Mouse (Mus musculus) megakaryocyte, adult 5-6 weeks (primary cell): ENCODE data around the gene Ppfia3. TPM values are rescaled to one million over a fixed set of nuclear protein-coding genes. Genes with fewer than 3 reads are reported as not detected.
A peak's percentile ranks its signal among the peaks of the same experiment; 100 is the strongest.
"Not testable (repeated sequence)": the region's sequence is repeated elsewhere in the genome, so short reads cannot be mapped to it uniquely, and the experiment has no call there.

ENCODE experiments used
- ATAC-seq: 2 replicates; pipeline ENCODE4 v1.8.0; 2016; ENCODE audit warnings: mild to moderate bottlenecking, inconsistent platforms; ENCODE audit not compliant: poor library complexity, severe bottlenecking
- total RNA-seq, 2 experiments: library from RNA; stranded (forward) in 1 of 2; stranded (reverse) in 1 of 2; fragments of 153-499, 151-499 nt in 1 of 2; fragments of 221-1000, 200-1000 nt in 1 of 2; gene quantifications; 2 replicates each; pipeline versions ENCODE4 v1.2.3 to v1.2.4; 2015 to 2017

The Ppfia3 gene
- total RNA-seq, 2 experiments from 2014 or later, result not detected

DNA sequence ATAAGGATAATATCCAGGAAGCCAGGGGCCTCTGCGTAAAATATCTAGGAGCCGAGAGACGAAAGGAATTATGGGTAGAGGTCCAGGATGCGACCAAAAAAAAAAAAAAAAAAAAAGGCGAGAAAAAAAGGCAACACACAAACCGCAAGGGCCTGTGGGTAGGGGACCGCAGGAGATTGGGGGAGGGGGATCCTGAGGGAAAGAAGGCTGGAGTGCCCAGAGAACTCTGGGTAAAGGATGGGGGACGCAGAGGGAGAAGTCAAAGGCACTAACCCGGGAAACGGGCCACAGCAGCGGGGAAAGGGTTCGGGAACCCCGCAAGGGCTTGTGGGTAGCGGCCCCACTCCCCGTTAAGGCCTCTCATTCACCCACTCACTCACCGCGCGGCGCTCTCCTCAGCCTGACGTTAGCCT lies 28.3 kb upstream of the Ppfia3 start:
- ATAC-seq, result peak; percentile 65

- ATAC-seq, result no peak
Measured at GRCm38 (mm10) chr7:45386077-45386476, 19.3 kb upstream of the Ppfia3 start.

GRCm38 (mm10) chr7:45376057-45376456 lies 9.2 kb upstream of the Ppfia3 start:
- no peak for ATAC-seq

DNA sequence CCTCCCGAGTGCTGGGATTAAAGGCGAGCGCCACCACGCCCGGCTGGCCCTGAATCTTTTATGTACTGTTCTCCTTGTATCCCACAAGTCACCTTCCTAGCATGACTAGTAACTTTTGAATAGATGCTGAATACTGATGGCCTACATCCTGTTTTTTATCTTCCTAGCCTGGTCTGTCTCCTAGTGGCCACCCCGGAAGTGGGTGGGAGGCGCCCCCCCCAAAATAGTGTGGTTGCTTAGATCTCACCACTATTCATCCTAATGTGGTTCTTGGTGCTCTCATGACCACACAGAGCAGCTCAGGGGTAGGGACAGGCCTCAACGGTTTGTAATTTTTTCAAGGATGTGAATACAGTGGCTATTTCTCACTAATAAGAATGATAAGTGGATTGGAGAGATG lies 7.8 kb upstream of the Ppfia3 start:
- no peak for ATAC-seq

DNA sequence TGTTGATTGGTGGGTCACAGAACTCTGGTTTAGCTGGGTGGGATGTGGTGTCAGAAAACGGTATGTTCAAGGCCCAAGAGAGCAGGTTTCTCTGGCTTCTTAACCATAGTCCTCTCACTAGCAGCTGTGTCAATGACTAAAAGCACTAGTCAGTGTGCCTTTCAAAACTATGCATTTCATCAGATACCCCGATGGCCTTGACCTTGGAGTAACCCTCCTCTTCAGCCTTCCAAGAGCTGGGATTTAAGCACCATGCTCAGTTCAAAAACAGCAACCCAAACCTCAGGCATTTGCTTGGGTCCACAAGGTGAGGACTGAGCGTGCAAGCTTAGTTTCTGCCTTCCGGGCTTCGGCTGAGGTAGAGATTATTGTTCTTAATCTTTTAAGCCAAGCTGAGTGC lies 5.6 kb upstream of the Ppfia3 start:
- no peak for ATAC-seq

DNA sequence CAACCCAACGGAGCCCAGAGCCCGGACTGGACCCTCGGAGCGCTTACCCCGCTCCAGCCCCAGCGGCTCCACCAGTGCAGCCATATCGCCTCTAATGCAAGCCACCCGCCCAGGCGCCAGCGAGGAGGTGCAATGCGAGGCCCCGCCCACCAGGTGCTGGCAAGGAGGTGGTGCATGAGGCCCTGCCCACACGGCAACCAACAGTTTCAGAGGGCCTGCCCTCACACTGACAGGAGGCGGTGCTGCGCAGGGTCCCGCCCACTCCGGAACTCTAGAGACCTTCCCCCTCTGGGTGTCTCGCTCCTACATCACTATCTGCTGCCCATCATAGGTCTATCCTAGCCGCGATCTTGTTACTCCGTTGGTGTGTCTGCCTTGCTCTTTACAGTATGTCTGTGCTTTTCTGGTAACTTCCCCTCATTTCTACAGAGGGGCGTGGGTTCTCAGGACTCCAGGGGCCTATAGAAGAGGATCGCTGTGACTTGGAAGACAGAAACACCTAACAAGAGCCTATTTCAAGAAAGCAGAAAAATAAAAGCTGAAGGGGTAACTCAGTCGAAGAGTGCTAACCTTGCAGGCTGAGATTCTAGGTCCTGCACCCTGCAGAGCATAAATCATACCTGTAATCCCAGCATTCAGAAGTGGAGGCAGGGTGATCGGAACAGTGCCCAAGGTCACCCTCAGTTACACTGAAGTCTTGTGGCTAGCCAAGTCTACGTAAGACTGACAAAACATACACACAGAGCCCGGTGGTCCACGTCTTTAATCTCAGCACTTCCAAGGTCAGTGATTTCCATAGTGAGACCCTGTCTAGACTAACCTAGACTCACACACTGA lies 3.9 kb upstream of the Ppfia3 start, which contains the start of gene Lin7b:
Lin7b (minus strand) TSS at position 109 of the 837 bp plus-strand sequence.
- peak; percentile 73 for ATAC-seq

DNA sequence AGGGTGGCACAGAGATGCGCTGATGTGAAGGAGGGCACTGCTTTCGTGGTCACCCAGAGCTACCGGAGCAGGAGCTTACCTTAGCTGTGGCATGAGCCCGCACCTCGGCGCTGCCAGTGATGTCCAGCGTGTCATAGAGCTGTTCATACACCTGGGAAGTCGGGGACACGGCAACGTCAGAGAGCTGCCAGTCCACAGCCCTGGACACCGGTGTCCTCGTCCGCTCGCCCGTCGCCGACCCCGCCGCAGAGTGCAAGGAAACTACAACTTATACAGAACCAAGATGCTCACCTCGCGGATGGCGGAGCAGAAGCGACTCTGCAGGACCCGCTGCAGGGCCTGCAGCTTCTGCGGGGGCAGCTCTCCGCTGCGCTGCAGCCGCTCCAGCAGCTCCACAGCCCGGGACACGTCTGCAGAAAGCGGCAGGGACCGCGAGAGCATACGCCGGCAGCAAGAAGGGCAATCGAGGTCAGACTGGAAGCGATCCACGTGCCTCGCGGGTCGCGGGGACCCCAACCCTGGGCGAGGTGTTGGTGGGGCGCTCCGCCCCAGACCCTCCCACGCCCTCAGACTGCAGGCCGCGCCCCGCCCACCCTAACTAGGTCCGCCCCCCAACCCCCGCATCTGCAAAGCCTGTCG lies 3.1 kb upstream of the Ppfia3 start:
- ATAC-seq, result no peak

GRCm38 (mm10) chr7:45369022-45369745 lies 2.4 kb upstream of the Ppfia3 start:
- ATAC-seq, result no peak

DNA sequence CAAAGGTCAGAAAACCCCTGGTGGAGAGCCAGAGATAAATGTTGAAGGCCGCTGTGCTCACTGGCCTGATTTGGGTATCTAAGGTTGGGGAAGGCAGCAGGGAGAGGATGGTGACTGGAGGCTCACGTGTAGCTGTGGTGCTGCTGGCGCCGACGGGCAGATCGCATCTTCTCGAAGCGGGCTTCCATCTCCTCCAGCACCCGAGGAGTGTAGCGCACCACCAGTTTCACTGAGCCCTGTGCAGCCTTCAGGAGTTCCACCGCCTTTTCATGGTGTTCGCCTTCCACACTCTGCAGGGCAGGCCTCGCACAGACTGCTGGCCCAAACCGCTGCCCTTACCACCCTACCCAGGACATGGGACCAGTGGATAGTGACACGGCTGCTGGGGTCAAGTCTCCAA lies 1.4 kb upstream of the Ppfia3 start:
- ATAC-seq, result no peak

DNA sequence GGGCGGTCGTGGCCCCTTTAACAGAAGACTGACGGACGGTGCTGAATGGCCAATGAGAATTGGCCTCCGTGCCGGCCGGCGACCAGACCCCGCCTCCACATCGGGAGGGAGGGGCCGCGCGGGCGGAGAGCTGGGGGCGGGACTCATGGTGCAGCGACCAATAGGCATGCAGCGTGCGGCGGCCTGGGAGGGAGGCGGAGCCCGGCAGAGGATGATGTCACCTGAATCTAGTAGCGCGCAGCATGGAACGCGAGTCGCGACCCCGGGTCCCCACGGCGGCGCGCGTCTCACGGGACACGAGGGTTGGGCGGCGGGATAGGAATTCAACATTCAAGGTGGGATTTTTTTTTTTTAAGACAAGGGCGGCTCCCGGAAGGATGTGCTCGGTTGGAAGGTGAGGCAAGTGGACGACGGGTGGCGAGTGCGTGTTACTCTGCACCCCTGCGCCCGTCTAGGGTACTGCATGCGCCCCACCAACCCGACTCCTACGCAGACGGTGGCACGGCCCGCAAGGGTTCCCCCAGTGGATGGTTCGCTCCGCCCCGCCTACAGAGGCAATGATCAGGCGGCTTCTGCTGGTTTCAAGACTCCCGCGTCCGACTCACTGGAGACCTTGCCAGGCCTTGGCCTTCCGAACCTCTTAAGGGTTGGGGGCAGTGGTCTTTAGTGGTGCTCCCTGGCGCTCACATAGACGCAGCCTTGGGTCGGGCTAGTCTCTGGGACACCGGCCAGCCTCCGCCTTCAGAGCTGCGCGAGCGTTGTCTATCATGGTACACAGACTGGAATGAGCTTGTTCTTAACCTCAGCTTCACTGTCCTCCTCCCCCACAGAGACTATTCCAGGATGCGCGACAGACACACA lies 431 bp upstream of the Ppfia3 start:
- ATAC-seq, result peak; percentile 86

DNA sequence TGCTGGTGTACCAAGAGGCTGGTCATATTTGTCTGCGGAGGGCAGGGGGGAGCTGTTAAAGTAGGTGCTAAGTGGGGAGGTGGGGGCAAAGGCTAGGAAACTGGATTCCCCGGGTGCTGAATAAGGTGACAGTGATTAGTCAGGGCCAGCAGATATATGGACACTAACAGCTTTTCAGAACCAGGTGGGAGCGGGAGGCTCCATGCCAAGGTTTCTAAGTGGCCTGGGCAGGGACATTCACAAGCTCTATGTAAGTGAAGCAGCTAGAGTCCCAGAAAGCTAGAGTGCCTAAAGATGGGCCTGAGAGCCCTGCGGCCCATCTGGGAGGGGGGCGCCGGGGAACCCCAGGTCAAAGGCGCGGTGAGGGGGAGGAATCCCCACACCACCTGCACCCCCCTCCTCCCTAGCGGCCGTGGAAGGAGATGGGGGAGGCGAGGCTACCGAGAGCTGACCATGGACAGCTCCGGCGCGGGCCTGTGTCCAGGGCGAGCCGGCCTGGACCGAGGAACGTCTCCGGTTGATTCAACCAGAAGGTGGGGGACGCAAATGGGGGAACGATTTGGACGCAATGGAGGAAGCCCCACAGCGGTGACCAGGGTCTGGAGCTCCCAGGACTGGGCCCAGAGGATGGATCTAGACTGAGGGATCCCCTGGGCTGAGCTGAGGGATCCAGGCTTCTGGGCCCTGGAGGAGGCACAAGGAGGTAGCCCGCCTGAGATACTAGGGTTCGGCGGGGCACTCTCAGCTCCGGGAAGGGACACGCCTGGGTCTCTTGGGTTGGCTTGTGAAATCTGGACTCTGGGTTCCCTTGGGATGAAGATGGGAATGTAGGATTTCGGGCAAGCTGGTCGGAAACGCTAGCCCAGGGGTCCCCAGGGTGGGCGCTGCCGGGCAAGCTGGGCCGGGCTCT lies 822 bp downstream of the Ppfia3 start:
- ATAC-seq, result no peak

DNA sequence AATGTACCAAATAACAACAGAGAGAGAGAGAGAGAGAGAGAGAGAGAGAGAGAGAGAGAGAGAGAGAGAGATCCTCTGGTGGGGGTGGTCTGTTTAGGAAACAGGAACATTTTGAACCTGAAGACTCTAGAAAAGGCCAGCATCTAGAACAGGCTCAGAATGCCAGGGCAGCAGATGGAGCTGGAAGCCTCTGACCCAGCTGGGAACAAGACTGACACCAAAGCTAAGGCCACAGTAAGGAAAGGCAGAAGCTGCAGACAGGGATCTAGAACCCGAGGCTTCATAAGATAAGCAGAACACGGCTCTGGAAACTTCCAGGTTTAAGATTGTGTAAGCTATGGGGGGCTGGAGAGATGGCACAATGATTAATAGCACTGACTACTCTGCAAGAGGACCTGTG lies 2.8 kb downstream of the Ppfia3 start:
- no peak for ATAC-seq

DNA sequence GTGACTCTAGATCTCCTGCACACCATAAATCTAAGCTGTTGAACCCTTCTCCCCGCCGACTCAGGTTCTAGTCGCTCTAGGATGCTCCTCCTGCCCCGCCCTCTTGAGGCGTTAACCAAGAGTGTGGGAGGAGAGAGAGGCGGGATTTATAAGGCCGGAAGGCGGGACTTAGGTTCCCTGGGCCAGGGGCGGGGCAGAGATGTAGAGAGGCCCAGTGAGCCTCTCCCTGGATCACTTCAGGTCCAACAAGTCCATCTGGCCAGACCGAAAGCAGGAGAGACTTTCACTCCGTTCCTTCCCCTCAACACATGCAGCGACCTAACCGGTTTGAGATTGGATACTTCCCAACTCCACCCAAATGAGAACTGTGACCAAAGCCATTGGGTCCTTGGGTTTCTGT lies 4.0 kb downstream of the Ppfia3 start:
- no peak for ATAC-seq

- peak; percentile 82 for ATAC-seq
Measured at GRCm38 (mm10) chr7:45361243-45361804, 5.5 kb downstream of the Ppfia3 start.

DNA sequence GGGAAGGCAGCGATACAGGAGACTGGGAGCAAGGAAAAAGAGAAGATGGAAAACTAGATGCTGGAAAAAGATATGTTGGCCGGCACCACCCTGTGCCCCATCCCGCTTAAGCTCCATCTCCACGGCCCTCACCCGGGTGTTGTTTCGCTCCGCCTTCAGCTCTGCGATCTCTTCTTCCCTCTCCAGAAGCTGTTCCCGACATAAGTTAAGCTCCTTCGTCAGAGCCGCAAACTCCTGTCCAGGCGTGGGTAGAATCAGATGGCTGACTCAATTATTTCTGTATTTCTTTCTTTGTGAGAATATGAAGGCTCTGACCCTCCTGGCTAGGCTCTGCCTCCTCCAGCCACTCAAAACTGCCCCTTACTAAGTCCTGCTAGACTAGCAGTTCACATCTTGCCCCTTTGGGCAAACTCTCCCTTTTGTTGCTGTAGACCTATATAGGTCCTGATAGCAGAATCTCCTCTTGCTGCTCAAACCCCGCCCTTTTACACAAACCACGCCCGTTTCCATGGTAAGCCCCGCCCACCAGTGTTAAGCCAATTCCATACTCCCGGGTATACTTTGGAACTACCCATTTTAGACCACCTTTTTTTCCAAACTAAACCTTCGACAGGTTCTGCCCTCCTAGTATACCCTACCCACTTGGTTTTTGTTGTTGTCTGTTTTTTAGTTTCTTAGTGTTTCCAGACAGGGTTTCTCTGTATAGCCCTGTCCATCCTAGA lies 6.3 kb downstream of the Ppfia3 start:
- ATAC-seq, result no peak

DNA sequence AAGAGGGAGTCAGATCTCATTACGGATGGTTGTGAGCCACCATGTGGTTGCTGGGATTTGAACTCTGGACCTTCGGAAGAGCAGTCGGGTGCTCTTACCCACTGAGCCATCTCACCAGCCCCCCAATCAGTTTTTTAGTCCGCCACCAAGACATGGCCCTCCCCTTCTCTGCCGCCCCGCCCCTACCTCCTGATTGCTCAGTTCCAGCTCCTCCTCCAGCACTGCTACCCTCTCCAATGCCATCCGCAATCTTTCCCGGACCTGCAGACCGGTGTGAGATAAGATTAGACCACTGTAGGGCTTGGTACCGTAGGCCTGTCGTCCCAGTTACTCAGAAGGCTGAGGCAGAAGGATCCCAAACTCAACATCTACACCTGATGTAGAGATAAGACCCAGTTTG lies 7.7 kb downstream of the Ppfia3 start:
- not testable (repeated sequence) for ATAC-seq

DNA sequence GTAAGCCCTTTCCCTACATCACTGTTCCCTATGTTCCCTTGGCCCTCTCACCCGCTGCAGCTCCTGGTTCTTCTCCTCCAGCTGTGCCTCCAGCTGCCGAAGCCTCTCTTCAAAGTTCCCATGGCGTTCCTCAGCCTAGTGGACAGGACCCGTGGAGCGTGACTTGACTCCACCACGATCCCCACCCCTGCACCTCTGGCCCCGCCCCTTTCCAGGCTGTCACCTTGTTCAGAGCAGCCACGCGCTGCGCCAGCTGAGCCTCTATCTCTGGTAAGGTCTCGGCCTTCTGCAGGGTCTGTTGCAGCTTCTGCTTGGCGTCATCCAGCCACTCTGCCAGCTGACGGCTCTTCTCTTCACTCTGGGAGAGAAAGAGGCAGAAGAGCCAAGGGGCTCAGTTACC lies 10.7 kb downstream of the Ppfia3 start:
- ATAC-seq, result no peak

GRCm38 (mm10) chr7:45355318-45356020 lies 11.3 kb downstream of the Ppfia3 start:
- ATAC-seq, result no peak
